Mouse (Mus musculus) lung, embryonic 14.5 days (tissue): ENCODE data around the gene Apoc2. TPM values are rescaled to one million over a fixed set of nuclear protein-coding genes. Genes with fewer than 3 reads are reported as not detected.
A peak's percentile ranks its signal among the peaks of the same experiment; 100 is the strongest.

ENCODE experiments used
- ATAC-seq: fragments of 200-750 bp; cut with Nextera tagmentation; 2 replicates; pipeline ENCODE4 v1.8.0; 2017; ENCODE audit warnings: mild to moderate bottlenecking, moderate TSS enrichment, moderate library complexity; ENCODE audit not compliant: insufficient read depth
- DNase-seq: peaks from one replicate; pipeline ENCODE4 v3.0.0-alpha.2; 2015
- H3K27ac ChIP-seq: fragments of 300-500 bp; sonication (generic); 2 replicates; pipeline ENCODE4 v1.5.1; 2014; ENCODE audit warnings: low read depth, mild to moderate bottlenecking, moderate library complexity
- H3K27me3 ChIP-seq: fragments of 300-500 bp; sonication (generic); 2 replicates; pipeline ENCODE4 v1.6.1; 2014; ENCODE audit warnings: low read length, control low read depth; ENCODE audit not compliant: insufficient read depth
- H3K36me3 ChIP-seq: fragments of 300-500 bp; sonication (generic); 2 replicates; pipeline ENCODE4 v1.6.1; 2014; ENCODE audit warnings: control low read depth; ENCODE audit not compliant: insufficient read depth
- H3K4me1 ChIP-seq: fragments of 300-500 bp; sonication (generic); 2 replicates; pipeline ENCODE4 v1.6.1; 2014; ENCODE audit warnings: antibody characterized with exemption, control low read depth; ENCODE audit not compliant: insufficient read depth
- H3K4me2 ChIP-seq: fragments of 300-500 bp; sonication (generic); 2 replicates; pipeline ENCODE4 v1.6.1; 2014; ENCODE audit warnings: mild to moderate bottlenecking
- H3K4me3 ChIP-seq: fragments of 300-500 bp; sonication (generic); 2 replicates; pipeline ENCODE4 v1.5.1; 2014; ENCODE audit warnings: low read depth, low read length
- H3K9ac ChIP-seq: fragments of 300-500 bp; sonication (generic); 2 replicates; pipeline ENCODE4 v1.6.1; 2014
- H3K9me3 ChIP-seq: fragments of 300-500 bp; sonication (generic); 2 replicates; pipeline ENCODE4 v1.6.1; 2016; ENCODE audit warnings: low read depth, low read length, control low read depth
- CTCF ChIP-seq: IDR thresholded peaks from 2 replicates; pipeline ENCODE4 v1.5.1; 2016; ENCODE audit warnings: antibody characterized with exemption, low read depth
- WGBS: fragments of 180-500 bp; shearing (Covaris S2); extraction: QIAGEN DNeasy Blood & Tissue Kit; methylation state at CpG from one replicate; pipeline ENCODE4 v1.1.7; 2014; 5-methylcytosine and 5-hydroxymethylcytosine counted together
- polyA plus RNA-seq: library from polyadenylated mRNA; unstranded; fragments of >200 nt; fragmentation: Nextera tagmentation; extraction: Ambion mirVana; gene quantifications from 2 replicates; pipeline ENCODE4 v1.2.1, GENCODE M21; 2014

The Apoc2 gene
- polyA plus RNA-seq: 2.5 and 3.4 TPM in 2 replicates

DNA sequence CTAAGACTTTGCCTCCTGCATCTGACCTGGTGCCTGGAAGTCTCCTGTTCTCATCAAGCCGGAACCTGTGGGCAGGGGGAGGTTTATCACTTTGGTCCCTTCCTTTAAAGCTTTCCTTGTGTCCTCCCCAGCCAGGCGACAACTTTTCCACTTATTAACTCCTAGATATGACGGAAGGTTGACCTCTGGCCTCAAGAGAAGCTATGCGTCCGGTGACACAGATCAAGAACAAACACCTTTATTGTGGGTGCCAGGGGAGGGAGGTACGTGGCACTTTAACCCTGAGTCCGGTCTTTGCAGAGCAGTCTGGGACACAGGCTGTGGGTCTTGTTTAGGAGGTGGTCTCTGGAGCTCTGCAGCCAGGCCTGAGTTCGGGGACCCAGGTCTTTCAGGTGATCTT lies at the start of gene Apoc2:
TSS of gene Apoc2 (minus strand) at position 70 of the 400 bp plus-strand sequence.
- H3K9ac ChIP-seq: no peak within 1 kb of the TSS
- 57% methylated on average over 8 of the region's 8 CpGs for WGBS
- ATAC-seq: no peak

DNA sequence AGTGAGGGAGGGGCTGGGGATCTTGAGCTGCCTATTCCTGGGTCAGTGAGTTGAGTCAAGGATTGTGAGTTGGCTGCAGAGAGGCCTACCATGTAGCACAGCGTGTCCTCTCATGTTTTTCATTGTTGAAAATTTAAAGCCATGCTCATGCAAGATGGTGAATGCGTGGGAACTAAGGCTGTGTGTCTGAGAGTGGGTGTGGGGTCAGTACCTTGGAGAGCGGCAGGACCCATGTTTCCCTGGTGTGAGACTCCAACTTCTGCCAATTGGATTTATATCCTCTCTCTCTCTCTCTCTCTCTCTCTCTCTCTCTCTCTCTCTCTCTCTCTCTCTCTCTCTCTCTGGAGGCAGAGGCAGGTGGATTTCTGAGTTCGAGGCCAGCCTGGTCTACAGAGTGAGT lies 48.8 kb upstream of the Apoc2 start:
- Histone ChIP-seq H3K9me3 (peaks cover 2% of the 10 kb centered on the region; the same call in 1 of the 2 replicates), H3K36me3 (peaks cover 91% of the 10 kb centered on the region), H3K4me3 (no peak overlapping the region), H3K27me3 (no peaks in the 10 kb centered on the region), H3K27ac (no peak overlapping the region), H3K9ac (no peak overlapping the region), H3K4me2 (no peak overlapping the region), H3K4me1 (no peaks in the 10 kb centered on the region)
- WGBS: 80% methylated on average over 4 of the region's 4 CpGs
- ATAC-seq (no peak), DNase-seq (peak; percentile 28)
- no peak for TF ChIP-seq CTCF

More for the DNA sequence above, at the start of gene Apoc2:
- no peak within 1 kb of the TSS for H3K4me2 ChIP-seq
- DNase-seq: no peak
- no peaks in the 10 kb centered on the region for H3K9me3 ChIP-seq
- H3K4me1 ChIP-seq: no peaks in the 10 kb centered on the region
- no peak for TF ChIP-seq CTCF
- no peak within 1 kb of the TSS for H3K27ac ChIP-seq
- H3K36me3 ChIP-seq: no peaks in the 10 kb centered on the region
- no peak within 1 kb of the TSS for H3K4me3 ChIP-seq
- H3K27me3 ChIP-seq: no peaks in the 10 kb centered on the region

- Histone ChIP-seq H3K27ac (no peak overlapping the region), H3K4me3 (no peak overlapping the region), H3K9ac (no peak overlapping the region), H3K4me2 (no peak overlapping the region), H3K27me3 (no peaks in the 10 kb centered on the region), H3K36me3 (peaks cover 83% of the 10 kb centered on the region), H3K9me3 (peaks cover 8% of the 10 kb centered on the region), H3K4me1 (no peaks in the 10 kb centered on the region)
- no peak for DNase-seq
- TF ChIP-seq CTCF: no peak
- WGBS: 90% methylated on average over 12 of the region's 12 CpGs
- ATAC-seq: no peak
These were observed 46.4 kb upstream of the Apoc2 start for GRCm38 (mm10) chr7:19724167-19724566.

GRCm38 (mm10) chr7:19722754-19723195 lies 45.0 kb upstream of the Apoc2 start:
- no peaks in the 10 kb centered on the region for H3K4me1 ChIP-seq
- no peak overlapping the region for H3K9ac ChIP-seq
- no peak for TF ChIP-seq CTCF
- ATAC-seq: 0 out of 2 replicates have a peak, but pooled peaks have one; percentile 39
- no peak overlapping the region for H3K4me2 ChIP-seq
- no peak overlapping the region for H3K4me3 ChIP-seq
- H3K27me3 ChIP-seq: no peaks in the 10 kb centered on the region
- H3K27ac ChIP-seq: peak overlapping the region; percentile 24; the same call in 1 of the 2 replicates
- H3K36me3 ChIP-seq: peaks cover 81% of the 10 kb centered on the region
- peak; percentile 61 for DNase-seq
- peaks cover 8% of the 10 kb centered on the region for H3K9me3 ChIP-seq
- WGBS: 77% methylated on average over 6 of the region's 6 CpGs

GRCm38 (mm10) chr7:19719200-19719599 lies 41.5 kb upstream of the Apoc2 start:
- H3K27ac ChIP-seq: no peak overlapping the region
- ATAC-seq (no peak), DNase-seq (no peak)
- H3K4me2 ChIP-seq: no peak overlapping the region
- H3K9ac ChIP-seq: no peak overlapping the region
- no peak overlapping the region for H3K4me3 ChIP-seq
- WGBS: 89% methylated on average over 4 of the region's 4 CpGs
- H3K9me3 ChIP-seq: peaks cover 8% of the 10 kb centered on the region
- peaks cover 57% of the 10 kb centered on the region for H3K36me3 ChIP-seq
- no peak for TF ChIP-seq CTCF
- no peaks in the 10 kb centered on the region for H3K27me3 ChIP-seq
- H3K4me1 ChIP-seq: no peaks in the 10 kb centered on the region

- WGBS: 88% methylated on average over 5 of the region's 5 CpGs
- no peak overlapping the region for H3K27ac ChIP-seq
- H3K4me1 ChIP-seq: no peaks in the 10 kb centered on the region
- no peak overlapping the region for H3K9ac ChIP-seq
- ATAC-seq (no peak), DNase-seq (no peak)
- H3K9me3 ChIP-seq: peaks cover 8% of the 10 kb centered on the region
- no peak overlapping the region for H3K4me2 ChIP-seq
- no peak for TF ChIP-seq CTCF
- H3K4me3 ChIP-seq: no peak overlapping the region
- peaks cover 53% of the 10 kb centered on the region for H3K36me3 ChIP-seq
- H3K27me3 ChIP-seq: no peaks in the 10 kb centered on the region
These were observed 40.7 kb upstream of the Apoc2 start for GRCm38 (mm10) chr7:19718297-19718952.

GRCm38 (mm10) chr7:19717346-19717745 lies 39.6 kb upstream of the Apoc2 start:
- ATAC-seq (no peak), DNase-seq (no peak)
- H3K4me2 ChIP-seq: no peak overlapping the region
- H3K36me3 ChIP-seq: peaks cover 53% of the 10 kb centered on the region
- 78% methylated on average over 4 of the region's 4 CpGs for WGBS
- no peak overlapping the region for H3K9ac ChIP-seq
- no peaks in the 10 kb centered on the region for H3K27me3 ChIP-seq
- peaks cover 8% of the 10 kb centered on the region for H3K9me3 ChIP-seq
- H3K27ac ChIP-seq: no peak overlapping the region
- no peak for TF ChIP-seq CTCF
- H3K4me3 ChIP-seq: no peak overlapping the region
- H3K4me1 ChIP-seq: no peaks in the 10 kb centered on the region
